Mouse (Mus musculus) adrenal gland (tissue): ENCODE data around the gene Ccsap.
"Not testable (repeated sequence)": the region's sequence is repeated elsewhere in the genome, so short reads cannot be mapped to it uniquely, and the experiment has no call there.

Source experiments
- intact Hi-C: fragments of 180-260 bp; cut with DNase I; formaldehyde crosslinking; loops from one replicate; pipeline ENCODE4 v1.15.1; 2025

The Ccsap gene

DNA sequence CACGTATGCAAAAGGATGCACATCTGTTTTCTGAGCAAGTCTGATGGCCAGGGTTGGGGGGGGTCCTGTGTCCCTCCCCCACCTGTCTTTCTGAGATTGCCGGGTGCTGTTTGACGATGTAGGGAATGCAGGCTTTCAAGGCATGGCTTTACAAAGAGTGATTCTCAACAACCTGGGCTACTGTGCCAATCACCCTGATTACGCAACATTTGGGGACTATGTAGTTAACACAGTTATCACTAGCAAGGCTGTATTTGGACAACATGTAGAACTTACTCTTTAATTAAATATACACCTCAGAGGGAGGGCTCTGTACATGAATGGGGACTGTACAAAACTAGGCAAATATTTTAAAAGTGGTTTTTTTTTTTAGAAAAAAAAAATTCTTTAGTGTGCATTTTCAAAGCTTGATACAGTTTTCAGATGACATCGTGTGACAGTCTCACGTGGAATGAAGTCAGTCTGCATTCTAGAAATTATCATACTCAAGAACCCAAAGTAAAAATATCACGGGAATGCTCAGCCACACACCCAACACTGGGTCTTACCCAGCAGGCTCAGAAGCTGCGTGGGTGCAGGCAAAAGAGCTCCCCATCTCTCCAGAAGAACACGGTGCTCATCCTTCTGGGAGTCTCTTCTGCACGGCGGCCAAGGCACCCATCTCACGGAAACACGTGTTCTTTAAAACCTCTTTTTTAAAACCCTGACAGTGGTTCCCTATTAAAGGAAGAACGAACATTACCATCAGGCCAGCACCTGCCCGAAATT is 19.2 kb downstream of the Ccsap start:
- intact Hi-C loops: no loop called here

DNA sequence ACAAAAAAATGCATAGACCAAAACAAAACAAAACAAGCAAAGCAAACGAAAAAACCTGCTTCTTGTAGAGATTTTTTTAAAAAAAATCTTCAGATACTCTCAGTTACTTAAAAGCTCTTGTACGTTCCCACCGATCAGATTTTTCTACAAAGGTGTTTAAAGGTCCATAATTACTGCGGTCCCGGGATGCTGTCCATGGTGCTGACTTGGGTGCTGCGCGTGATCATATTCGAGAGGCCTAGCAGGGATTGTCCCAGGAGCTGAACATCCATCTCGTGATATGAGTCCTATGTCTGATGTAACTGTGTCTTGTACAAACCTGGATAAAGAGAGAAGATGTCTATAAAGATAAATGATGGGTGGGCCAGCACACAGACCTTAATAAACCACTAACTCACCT is 21.5 kb downstream of the Ccsap start:
- intact Hi-C loops: no loop called here

DNA sequence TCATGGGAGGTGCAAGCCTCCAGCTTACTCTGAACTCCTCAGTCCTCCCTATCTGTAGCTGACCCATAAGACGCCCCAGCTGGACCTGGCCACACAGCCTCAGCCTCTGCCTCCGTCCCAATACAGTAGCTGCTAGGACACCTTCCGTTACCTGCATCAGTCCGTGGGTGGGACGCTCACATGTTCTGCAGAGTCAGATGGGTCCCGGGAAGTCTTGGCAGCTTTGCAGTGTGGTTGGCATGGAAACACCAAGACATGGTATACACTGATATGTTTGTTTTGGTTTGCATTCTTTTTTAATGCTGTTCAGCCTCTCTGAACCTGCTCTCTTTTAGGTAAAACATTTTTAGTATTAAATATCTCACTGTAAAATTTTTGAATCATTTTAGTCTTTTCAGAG is 23.7 kb downstream of the Ccsap start:
- intact Hi-C loops: no loop called here

DNA sequence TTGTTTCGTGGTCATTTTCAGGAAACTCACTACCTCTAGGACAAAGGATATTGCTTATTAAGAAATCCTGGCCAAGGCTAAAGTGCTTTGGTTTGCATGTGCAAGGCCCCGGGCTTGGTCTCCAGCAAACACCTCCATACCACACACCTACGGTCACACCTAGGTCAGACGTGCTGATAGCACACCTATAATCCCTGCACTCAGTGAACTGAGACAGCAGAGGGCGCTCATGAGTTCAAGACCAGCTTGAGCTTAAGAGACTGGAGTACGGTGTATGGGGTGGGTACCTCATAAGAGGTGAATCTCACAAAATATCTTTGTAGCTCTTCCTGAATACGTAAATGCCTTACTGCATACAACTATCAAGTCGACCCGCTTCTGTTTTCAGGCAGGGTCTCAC is 24.6 kb downstream of the Ccsap start:
- intact Hi-C loops: no loop called here

DNA sequence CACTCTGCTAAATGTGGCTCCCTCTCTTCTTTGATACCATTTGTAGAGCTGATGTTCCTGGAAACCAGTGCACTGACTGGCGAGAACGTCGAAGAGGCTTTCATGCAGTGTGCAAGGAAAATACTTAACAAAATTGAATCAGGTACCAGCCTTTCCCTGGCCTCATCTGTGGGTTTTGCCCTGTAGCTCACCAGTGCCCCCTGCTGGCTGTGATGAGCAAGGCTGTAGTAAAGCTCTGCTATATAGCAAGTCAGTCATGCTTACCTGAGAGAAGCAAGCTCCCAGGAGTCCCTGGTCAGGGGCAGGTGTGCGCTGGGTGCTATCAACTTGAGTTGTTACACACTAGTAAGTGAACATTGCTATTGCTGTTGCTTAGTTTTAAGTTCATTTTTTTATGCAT is 27.3 kb downstream of the Ccsap start:
- intact Hi-C loops: loop anchor here (2.0 kb wide), 1 partner anchor 42 kb away; no protein-coding TSS in a partner anchor

DNA sequence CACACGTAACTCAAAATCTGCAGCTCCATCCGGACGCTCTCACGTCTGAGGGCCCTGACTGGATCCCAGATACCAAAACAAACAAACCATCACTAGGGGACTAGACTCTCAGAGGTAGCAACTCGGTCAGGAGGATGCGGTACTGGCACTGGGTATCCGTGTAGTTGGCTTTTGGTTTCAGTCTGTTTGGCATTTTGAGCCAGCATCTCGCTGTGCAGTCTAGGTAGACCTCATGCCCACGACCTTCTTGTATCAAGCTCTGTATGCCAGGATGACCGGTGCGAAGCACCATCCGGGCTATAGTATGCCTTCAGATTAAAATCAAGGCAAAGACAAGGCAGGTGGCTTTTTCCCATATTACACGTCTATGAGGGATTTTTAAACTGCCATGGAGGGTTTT is 32.5 kb downstream of the Ccsap start:
- intact Hi-C loops: no loop called here

DNA sequence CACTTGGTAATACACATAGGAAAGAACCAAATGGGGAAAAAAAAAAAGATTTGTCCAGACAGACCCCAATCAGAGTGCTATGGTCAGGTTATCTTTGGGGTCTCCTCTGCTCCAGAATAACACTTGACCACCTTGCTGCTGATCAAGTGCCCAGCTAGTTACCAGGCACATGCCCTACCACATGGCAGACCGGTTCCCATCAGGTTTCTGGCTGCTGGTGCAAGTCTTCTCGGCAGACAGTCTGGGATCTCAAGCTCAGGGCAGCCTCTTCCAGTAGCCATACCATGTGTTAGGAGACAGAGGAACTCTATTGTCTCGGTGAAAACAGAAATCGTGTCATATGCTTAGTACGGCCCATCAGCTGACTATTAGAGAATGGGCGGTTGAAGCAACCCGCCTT is 33.3 kb downstream of the Ccsap start:
- intact Hi-C loops: no loop called here

DNA sequence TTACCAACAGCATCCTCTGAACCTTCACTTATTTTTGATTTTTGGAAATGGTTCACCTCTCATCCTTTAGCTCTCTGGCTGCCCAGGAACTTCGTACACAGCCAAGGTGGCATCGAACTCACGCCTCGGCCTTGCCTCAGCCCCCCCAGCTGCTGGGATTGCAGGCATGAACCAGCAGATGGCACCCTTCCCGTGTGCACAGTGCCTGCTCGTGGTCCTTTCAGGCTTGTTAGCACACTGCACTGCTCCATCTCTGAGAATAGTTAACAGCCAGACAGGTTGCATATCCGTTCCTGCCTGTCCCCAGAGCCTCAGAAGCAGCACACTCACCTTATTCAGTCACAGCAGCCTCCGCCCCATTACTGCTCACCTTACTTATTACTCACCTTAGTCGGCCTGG is 34.0 kb downstream of the Ccsap start:
- intact Hi-C loops: no loop called here

DNA sequence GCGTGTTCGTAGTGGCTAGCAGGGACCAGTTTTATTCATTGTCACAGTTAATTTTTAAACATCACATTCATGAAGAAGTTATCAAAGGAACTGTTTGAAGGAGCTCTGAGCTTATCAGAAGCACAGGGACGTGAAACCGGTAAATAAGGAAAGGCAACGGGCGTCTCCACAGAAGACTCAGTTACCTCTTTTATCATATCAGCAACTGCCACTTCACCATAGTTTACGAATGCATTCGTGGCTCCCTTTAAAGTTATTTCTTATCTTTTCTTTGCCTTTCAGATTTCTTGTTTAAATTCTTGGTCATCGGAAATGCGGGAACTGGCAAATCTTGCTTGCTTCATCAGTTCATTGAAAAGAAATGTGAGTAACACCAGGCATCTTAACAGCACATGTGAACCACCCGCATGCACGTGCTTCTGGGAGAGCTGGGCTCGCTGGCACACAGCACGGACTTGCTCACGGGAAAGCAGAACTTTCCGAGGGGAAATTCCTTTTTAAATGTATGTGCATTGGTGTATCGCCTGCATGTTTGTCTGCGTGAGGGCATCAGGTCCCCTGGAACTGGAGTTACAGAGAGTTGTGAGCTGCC is 36.4 kb downstream of the Ccsap start:
- intact Hi-C loops: no loop called here

DNA sequence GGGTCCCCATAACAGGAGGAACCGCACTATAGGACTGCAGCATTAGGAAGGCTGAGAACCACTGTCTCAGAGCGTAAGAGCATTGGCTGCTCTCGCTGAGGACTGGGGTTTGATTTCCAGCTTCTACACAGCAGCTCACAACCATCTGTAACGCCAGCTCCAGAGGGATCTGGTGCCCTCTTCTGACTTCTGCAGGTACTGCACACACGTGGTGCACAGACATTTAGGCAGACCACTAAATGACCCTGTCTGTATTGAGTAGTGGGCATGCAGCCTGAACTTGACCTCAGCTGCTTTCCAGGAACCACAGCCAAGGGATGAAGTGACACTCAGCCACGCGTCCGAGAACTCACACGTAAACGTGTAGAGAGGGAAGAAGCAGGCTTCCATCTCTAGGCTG is 36.9 kb downstream of the Ccsap start:
- intact Hi-C loops: no loop called here

DNA sequence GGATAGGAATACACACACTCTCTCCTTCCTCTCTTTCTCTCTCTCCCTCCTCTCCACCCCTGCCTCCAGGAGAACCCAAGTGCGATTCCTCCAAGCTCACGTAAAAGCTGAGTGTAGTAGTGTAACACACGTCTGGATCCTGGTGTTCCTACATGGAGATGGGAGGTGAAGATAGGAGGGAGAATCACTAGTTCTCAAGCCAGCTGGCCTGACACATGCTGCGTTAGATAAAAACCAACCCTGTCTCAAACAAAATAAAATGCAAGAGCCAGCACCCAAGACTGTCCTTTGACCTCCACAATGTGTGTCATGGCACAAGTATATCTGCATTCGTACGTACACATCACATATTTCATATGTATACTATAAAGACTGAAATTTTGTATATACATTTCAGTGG is 39.2 kb downstream of the Ccsap start:
- intact Hi-C loops: no loop called here

DNA sequence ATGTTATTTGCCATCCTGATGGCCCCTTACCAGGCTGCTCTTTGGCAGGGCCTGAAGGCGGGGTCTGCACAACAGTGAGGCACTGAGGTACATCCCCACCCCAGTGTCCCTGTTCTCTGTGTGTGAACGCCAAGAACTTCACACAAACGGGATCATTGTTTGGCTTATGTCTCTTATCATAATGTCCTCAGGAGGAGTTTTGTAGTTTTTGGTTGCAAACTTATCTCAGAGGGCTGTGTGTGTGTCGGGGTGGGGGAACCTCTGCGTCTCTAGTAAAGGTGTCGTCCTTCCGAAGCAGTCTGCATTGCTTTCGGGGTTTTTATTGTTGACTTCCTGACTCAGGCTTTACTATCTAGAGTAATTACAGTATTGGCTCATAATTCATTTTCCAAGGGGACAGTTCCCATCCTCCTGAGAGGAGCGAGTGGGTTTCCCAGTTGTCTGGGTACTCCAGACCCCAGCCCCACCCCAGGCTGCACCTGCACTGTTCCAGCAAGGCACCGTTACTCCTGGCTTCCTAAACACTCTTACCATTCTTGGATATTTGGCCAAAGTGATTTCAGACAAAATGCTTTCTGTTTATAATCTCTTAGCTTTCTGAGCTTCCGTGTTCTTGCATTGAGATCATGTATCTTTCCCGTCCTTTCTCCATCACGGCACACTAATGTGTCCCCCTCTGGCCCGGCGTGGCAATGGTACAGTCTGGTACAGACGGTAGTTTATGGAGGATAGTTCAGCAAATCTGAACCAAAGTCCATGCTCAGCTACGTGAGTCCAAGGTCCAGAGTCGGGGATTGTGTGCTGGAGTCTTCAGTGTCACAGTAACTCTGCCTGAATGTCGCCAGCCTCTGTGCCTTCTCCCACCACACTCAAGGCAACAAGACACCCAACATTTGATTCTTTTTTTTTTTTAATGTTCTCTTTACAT is 40.1 kb downstream of the Ccsap start:
- intact Hi-C loops: no loop called here

DNA sequence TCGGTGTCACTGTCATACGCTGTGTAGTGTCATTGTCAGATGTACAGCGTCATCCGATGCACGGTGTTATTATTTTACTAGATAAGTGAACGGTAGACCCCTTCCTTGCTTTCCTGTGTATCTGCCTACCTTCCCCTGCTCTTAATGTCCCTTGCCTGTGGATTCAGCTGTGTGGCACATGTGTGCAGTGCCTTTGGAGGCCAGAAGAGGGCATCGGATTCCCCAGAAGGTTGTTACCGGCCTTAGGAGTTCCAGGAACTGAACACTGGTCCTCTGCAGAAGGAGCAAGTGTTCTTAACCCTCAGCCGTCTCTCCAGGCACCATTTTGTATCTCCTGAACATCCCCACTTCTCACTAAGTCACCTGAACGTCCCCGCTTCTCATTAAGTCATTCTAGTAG is 42.3 kb downstream of the Ccsap start:
- intact Hi-C loops: no loop called here

DNA sequence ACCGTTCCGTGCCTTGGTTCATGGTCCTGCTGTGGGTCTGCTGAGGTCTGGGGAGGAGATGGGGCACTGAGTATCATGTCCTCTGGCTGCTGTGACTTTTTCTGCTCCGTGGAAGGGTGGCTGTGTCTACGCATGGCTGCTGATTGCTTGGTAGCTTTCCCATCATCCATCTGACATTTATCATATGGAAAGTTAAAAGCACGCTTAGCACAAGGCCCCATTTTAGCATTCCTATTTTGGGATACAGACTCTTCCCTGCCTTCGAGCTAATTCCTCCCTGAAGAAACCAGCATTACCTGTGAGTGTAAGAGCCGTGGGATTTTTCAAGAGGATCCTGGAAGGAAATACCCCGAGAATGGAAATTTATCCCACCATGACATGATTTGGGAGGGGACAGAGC is 43.1 kb downstream of the Ccsap start:
- intact Hi-C loops: no loop called here

DNA sequence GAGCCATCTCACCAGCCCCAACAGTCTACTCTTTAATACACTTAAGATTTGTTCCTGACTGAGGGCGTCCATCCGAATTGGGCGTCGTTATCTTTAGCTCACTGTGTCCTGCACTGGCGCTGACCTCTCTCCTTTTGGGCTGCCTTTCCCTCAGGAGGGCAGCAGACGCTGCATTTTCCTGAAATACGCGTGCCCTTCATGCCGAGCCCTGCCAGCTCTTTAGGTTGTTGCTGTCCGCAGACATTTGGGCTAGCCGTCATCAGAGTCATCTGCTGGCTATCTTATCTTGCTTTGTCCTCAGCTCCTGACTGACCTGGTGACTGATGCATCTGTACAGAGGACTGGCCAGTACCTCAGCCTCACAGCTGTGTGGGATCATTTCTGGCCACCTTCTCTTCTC is 44.7 kb downstream of the Ccsap start:
- intact Hi-C loops: no loop called here

DNA sequence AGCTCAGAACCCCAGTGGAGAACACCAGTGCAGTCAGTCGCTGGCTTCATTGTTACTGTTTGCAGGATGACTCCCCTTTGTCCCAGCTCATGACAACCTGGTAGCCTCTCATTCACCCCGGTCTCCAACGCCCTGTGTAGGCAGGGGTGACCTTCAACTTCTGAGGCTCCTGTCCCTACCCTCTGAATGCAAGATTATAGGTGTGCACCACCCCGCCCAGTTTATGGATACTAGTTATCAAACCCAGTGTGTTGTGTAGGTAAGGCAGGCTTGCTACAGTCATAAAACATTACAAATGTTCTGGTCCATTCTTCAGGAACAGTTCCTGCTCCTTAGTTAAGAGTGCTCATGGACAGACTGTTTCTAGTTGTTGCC is 46.1 kb downstream of the Ccsap start:
- intact Hi-C loops: no loop called here

DNA sequence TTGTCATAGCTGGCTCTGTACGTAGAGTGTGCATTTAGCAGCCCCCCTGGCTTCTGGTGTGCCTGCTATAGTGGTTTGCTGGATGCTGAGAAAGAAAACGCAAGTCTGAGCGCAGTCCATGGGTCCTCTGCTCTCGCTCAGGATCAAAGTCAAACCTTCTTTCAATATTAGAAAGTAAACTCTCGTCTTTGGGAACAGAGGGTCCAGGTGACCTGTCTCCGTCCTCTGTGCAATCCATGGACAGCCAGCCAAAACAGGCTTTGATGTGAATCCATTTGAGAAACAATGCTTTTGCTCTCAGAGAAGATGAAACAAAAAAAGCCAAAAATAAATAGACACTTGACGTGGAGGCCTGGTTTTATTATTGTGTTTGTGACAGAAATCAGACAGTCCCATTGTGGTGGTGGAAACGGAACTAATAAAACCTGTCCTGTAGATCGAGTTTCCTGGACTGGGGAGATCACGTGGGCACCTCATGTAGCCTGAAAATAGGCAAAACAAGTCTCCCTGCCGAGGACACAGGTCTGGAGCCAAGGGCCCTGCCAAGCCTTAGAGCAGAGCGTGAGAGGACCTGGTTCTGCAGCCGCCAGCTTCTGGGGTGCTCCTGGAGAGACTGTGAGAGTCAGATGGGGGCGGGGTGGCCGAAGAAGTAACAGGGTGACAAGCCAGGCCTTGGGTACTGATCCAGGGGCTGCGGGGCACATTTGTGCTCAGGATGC is 46.7 kb downstream of the Ccsap start:
- intact Hi-C loops: no loop called here

DNA sequence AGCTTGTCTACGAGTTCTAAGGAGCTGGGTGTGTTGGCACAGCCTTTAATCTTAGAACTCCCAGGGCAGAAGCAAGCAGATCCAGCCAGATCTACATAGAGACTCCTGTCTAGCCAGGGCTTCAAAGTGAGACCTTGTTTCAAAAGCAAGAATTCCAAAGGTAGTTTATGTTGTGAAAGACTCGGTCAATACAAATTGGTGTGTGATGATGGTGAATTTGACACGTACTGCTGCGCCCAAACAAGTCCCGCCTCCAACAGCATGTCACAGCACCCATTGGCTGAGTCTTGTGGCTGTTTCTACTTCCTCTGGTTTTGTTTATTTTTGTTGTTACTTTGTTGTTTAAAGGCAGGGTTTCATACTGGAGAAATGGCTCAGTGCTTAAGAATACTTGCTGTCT is 47.8 kb downstream of the Ccsap start:
- intact Hi-C loops: no loop called here

DNA sequence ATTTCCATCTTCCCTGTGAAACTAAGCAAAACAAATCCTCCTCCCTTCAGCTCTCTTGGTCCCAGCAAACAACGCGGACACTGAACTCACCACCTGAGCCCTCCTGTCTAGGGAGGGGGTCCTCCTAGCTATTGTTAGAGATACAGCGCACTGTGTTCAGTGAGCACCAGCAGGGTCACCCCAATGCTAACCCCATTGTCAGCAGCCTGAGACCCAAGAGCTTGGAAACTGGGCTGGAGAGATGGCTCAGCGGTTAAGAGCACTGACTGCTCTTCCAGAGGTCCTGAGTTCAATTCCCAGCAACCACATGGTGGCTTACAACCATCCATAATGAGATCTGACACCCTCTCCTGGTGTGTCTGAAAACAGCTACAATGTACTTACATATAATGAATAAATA is 50.7 kb downstream of the Ccsap start:
- intact Hi-C loops: not testable (repeated sequence)

DNA sequence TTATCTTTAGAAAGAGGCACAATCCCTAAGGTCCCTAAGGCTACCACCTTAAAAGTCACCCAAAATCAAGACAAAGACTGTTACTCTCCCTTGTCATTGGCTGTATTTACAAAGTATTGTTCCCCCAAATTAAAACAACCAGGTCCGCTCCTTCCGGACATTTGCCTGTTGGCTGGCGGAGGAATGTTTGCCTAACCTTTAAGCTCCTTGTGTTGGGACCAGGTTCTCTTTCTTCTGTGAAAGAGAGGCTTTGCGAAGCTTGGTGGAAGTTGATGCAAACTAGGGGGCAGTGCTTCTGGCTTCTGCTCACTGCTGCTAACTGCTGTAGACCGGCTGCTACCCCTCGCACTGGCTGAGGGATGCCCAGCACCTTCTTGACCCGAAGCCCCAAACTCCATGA is 51.3 kb downstream of the Ccsap start:
- intact Hi-C loops: no loop called here

DNA sequence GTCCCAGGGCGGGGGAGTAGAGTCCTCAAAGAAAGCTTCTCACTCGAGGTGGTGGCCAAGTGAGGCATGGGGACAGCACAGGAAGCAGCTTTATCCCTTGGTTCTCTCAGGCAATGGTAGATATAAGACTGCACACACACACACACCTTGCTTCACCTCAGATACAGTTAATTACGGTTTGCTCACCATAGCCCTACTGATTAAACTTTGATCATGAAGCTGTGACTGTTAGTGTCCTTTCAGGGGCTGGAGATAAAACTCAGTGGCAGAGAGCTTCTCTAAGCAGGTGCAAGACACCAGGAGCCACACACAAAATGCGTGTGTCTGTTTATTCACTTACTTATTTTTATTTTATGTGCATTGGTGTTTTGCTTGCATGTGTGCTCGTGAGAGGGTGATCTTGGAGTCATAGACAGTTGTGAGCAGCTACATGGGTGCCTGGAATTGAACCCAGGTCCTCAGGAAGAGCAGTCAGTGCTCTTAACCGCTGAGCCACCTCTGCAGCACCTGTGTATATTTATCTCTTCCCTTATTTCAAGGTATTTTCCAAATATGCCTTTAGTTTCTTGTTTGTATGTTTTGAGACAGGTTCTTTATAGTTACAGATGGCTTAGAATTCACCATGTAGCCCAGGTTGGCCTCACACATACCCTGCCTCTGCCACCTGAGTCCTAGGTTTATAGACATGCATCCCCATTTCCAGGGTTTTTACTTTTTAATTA is 52.0 kb downstream of the Ccsap start:
- intact Hi-C loops: no loop called here
